ENCODE assay signal across 21 mouse cellular contexts in the genomic region with DNA sequence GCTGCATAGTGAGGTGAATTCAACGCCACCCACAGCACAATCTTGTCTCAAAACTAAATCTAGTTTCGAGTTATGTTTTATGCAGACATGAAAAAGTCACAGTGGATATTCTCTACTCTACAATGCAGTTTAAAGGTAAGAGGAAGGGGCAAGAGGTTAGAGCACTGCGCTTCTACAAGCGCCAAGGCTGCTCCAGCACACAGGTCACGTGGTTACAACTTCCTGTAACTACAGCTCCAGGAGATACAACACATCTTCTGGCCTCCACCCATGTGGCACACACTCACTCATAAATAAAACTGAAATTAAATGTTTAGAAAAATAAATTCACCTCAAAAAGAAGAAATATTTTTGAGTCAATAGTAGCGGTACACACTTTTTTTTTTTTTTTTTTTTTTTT. TPM values are rescaled to one million over a fixed set of nuclear protein-coding genes. Genes with fewer than 3 reads are reported as not detected.
A peak's percentile ranks its signal among the peaks of the same experiment; 100 is the strongest.
DNase-seq lines count a peak whose midpoint lies in the region; ATAC-seq and TF ChIP-seq lines count a peak whose summit lies in the region.
"Had no signal": no experiment of that assay in that cellular context is flagged by ENCODE, and none has a peak within 500 bp of the region (broad histone marks: within the 10 kb centered on the region; RNA-seq: fewer than 3 reads in every experiment).

No protein-coding gene starts in this region.

- H3K9ac ChIP-seq in MEL (ENCODE audit: control insufficient read depth, low read depth, low read length, poor library complexity, severe bottlenecking) = peak overlapping the region; percentile 2; the same call in 1 of the 2 replicates
- H3K9ac ChIP-seq: hindbrain, embryonic 14.5 days; limb, embryonic 12.5 days; midbrain, embryonic 13.5 days; neural tube, embryonic 13.5 days; stomach, embryonic 15.5 days had no signal

- no peak overlapping the region for H3K27ac ChIP-seq in MEL (ENCODE audit: control insufficient read depth, low read depth, low read length)
- H3K27ac ChIP-seq: heart, adult 2 months; hindbrain, embryonic 14.5 days; limb, embryonic 12.5 days; midbrain, embryonic 13.5 days; neural tube, embryonic 13.5 days; stomach, embryonic 15.5 days had no signal

- no peaks in the 10 kb centered on the region; a peak in 1 of 4 replicates for H3K27me3 ChIP-seq in MEL (ENCODE audit: control insufficient read depth in 1 of 2, insufficient read depth in 2 of 2, low read length in 2 of 2)
- H3K27me3 ChIP-seq: limb, embryonic 12.5 days; midbrain, embryonic 13.5 days; stomach, embryonic 15.5 days had no signal

- no peak for TF ChIP-seq EP300 in MEL (IDR thresholded peaks at IDR 0.05; ENCODE audit: low read depth in 1 of 2, low read length in 2 of 2)

- TF ChIP-seq CTCF in MEL (IDR thresholded peaks at IDR 0.05 in 2 of 3, conservative IDR thresholded peaks at IDR 0.05 in 1 of 3; ENCODE audit: control insufficient read depth in 1 of 3, insufficient read depth in 1 of 3, low read depth in 2 of 3, low read length in 3 of 3, poor library complexity in 1 of 3, severe bottlenecking in 1 of 3) = no peak

- intact Hi-C loops in heart, postnatal 25 days (cut with DNase I) = no loop called here

- H3K79me2 ChIP-seq in MEL (ENCODE audit: control insufficient read depth, insufficient read depth, low read length, poor library complexity) = no peaks in the 10 kb centered on the region

- H3K4me1 ChIP-seq in MEL (ENCODE audit: control insufficient read depth in 1 of 2, insufficient read depth in 2 of 2, low read length in 2 of 2) = no peaks in the 10 kb centered on the region
- H3K4me1 ChIP-seq: stomach, embryonic 15.5 days had no signal

- ATAC-seq in inflammation-experienced regulatory T-cells, adult 6 months = peak; percentile 47
- ATAC-seq: intestine, embryonic 16.5 days; midbrain, embryonic 13.5 days had no signal

- H3K36me3 ChIP-seq in MEL (ENCODE audit: control insufficient read depth in 1 of 2, insufficient read depth in 2 of 2, low read length in 2 of 2) = peaks cover 0 to 5% of the 10 kb centered on the region in 2 experiments; a peak in 1 of 4 replicates
- H3K36me3 ChIP-seq: G1E; limb, embryonic 12.5 days; midbrain, embryonic 13.5 days; neural tube, embryonic 13.5 days; stomach, embryonic 15.5 days had no signal

- no peak for TF ChIP-seq POLR2A in MEL (IDR thresholded peaks at IDR 0.05; ENCODE audit: control insufficient read depth in 1 of 2, insufficient read depth in 1 of 2, low read depth in 1 of 2, low read length in 2 of 2, poor library complexity in 1 of 2)

- H3K4me3 ChIP-seq in MEL (ENCODE audit: control insufficient read depth in 1 of 2, insufficient read depth in 1 of 2, low read depth in 2 of 2, low read length in 2 of 2) = 0 out of 4 replicates have a peak overlapping the region, but pooled peaks of 1 of the 2 experiments have one; percentile 2
- H3K4me3 ChIP-seq: heart, adult 2 months; limb, embryonic 12.5 days; midbrain, embryonic 13.5 days; neural tube, embryonic 13.5 days; stomach, embryonic 15.5 days had no signal

- DNase-seq in CD4-positive helper T cell, adult 2 months (ENCODE audit: low read depth, low spot score) = peak; percentile 62
- DNase-seq in MEL (ENCODE audit: low read depth, low spot score) = peak; percentile 68
- DNase-seq in thymus, postnatal 25 days = peak; percentile 31
- DNase-seq in heart, postnatal 25 days (ENCODE audit: low spot score) = no peak
- no peak for DNase-seq in spleen, adult 12 weeks (ENCODE audit: low spot score)
- no peak for DNase-seq in kidney, adult 18-20 months
- DNase-seq: adrenal gland, postnatal 36 days; cerebellum, adult 11 months; gastrocnemius, postnatal 36 days; heart, adult 2 months; heart, postnatal 36 days; lung, adult 2 months; lung, postnatal 14 days had no signal

- H3K9me3 ChIP-seq in MEL (replicated peaks; ENCODE audit: insufficient read depth, low read length) = no peaks in the 10 kb centered on the region
- H3K9me3 ChIP-seq: G1E; limb, embryonic 12.5 days; midbrain, embryonic 13.5 days; neural tube, embryonic 13.5 days; stomach, embryonic 15.5 days had no signal

- TF ChIP-seq RAD21 in MEL (IDR thresholded peaks at IDR 0.05; ENCODE audit: low read depth, low read length) = no peak

TF ChIP-seq in MEL, 35 proteins besides CTCF, POLR2A, EP300 and RAD21:
- TF ChIP-seq MAX (IDR thresholded peaks at IDR 0.05; ENCODE audit: low read length) (peak; percentile 95), CHD1 (IDR thresholded peaks at IDR 0.05; ENCODE audit: low read depth, low read length) (no peak), USF1 (IDR thresholded peaks at IDR 0.05; ENCODE audit: low read depth, low read length) (peak; percentile 93), MXI1 (IDR thresholded peaks at IDR 0.05; ENCODE audit: low read depth, low read length) (peak; percentile 62), MAFK (IDR thresholded peaks at IDR 0.05; ENCODE audit: borderline replicate concordance, low read depth, low read length) (no peak), MYC (IDR thresholded peaks at IDR 0.05; ENCODE audit: low read depth, low read length) (peak; percentile 62; the same call in 1 of the 2 replicates), USF2 (IDR thresholded peaks at IDR 0.05; ENCODE audit: borderline replicate concordance in 1 of 2, insufficient read depth in 1 of 2, low read depth in 1 of 2, low read length in 2 of 2) (peak; percentile 42 to 75; a peak in 3 of 4 replicates), POLR2AphosphoS5 (IDR thresholded peaks at IDR 0.05; ENCODE audit: borderline replicate concordance, low read depth, low read length) (no peak), ZNF384 (IDR thresholded peaks at IDR 0.05; ENCODE audit: low read depth, low read length) (peak; percentile 71)

RNA-seq across cellular contexts. Expression of a gene that starts 4.8 kb away (rescaled TPM):
- 0.19 and 0.36 TPM in 2 replicates for total RNA-seq in MEL (2012; rRNA removed)
- polyA plus RNA-seq in MEL (2012; ENCODE audit: insufficient read depth in 1 of 2, insufficient read length in 2 of 2, low read depth in 1 of 2, low replicate concordance in 2 of 2, missing spikeins in 1 of 2) = 1 to 10 TPM in 1 of 2 experiments, not detected in 1; 1.0 TPM
- polyA plus RNA-seq in inflammation-experienced regulatory T-cells, adult 6 months (2017; shearing (Covaris generic)) = 10 to 100 TPM in 1 of 3 experiments, 1 to 10 TPM in 2; 5.4 to 11.5 (median 7.1) TPM
- 10 to 100 TPM; 41.0 to 58.1 TPM for total RNA-seq in heart, postnatal 25 days (2021)

RNA-seq across cellular contexts. Expression of a gene that starts 53.5 kb away (rescaled TPM):
- 44.4 and 50.6 TPM in 2 replicates for total RNA-seq in MEL (2012; rRNA removed)
- polyA plus RNA-seq in MEL (2012; ENCODE audit: insufficient read depth in 1 of 2, insufficient read length in 2 of 2, low read depth in 1 of 2, low replicate concordance in 2 of 2, missing spikeins in 1 of 2) = 10 to 100 TPM in 1 of 2 experiments, not detected in 1; 67.2 TPM
- 10 to 100 TPM; 10.5 to 12.2 (median 10.7) TPM for polyA plus RNA-seq in inflammation-experienced regulatory T-cells, adult 6 months (2017; shearing (Covaris generic))
- 10 to 100 TPM; 10.7 to 11.4 TPM for total RNA-seq in heart, postnatal 25 days (2021)

RNA-seq across cellular contexts. Expression of a gene that starts 54.1 kb away (rescaled TPM):
- total RNA-seq in MEL (2012; rRNA removed) = 35.6 TPM in 2 replicates
- 10 to 100 TPM in 1 of 2 experiments, not detected in 1; 39.2 TPM for polyA plus RNA-seq in MEL (2012; ENCODE audit: insufficient read depth in 1 of 2, insufficient read length in 2 of 2, low read depth in 1 of 2, low replicate concordance in 2 of 2, missing spikeins in 1 of 2)
- polyA plus RNA-seq in inflammation-experienced regulatory T-cells, adult 6 months (2017; shearing (Covaris generic)) = 10 to 100 TPM; 64.3 to 67.8 (median 65.6) TPM
- total RNA-seq in heart, postnatal 25 days (2021) = 10 to 100 TPM in 1 of 2 experiments, 1 to 10 TPM in 1; 8.6 to 11.7 TPM

Comparison
In these comparisons a context has a peak if more than half of its experiments do, and no peak if none do; other contexts are left out.
1. DNase-seq: peak in CD4-positive helper T cell, adult 2 months (single experiment), MEL (single experiment) and thymus, postnatal 25 days (single experiment); none in heart, postnatal 25 days (single experiment), spleen, adult 12 weeks (single experiment) and kidney, adult 18-20 months (single experiment).
2. RNA of a gene that starts 4.8 kb away (total RNA-seq): 41.0 to 58.1 TPM in heart, postnatal 25 days; 0.19 to 0.36 TPM in MEL; every median in the first group is over 10 times any median in the second.